Mouse (Mus musculus): ENCODE data around the gene Cox5a. TPM values are rescaled to one million over a fixed set of nuclear protein-coding genes. Genes with fewer than 3 reads are reported as not detected.

The Cox5a gene
- 100 to 1,000 TPM; 465 to 477 TPM for total RNA-seq (2021)
- long read RNA-seq, experiment 1, transcript Cox5a-201 (5 exons, 645 nt), result major isoform, 144 of 148 reads
- long read RNA-seq, experiment 1, partial matches to known transcripts, result 3 of 148 reads
- long read RNA-seq, experiment 1, other reads (novel, unspliced or antisense), result 1 of 148 reads
- long read RNA-seq, experiment 2, transcript Cox5a-201 (5 exons, 645 nt), result major isoform, 394 of 408 reads
- long read RNA-seq, experiment 2, partial matches to known transcripts, result 2 of 408 reads
- long read RNA-seq, experiment 2, other reads (novel, unspliced or antisense), result 11 of 408 reads

- peak; percentile 92 to 94 for DNase-seq (ENCODE audit: low spot score in 2 of 2)
These were observed at the start of gene Cox5a for GRCm38 (mm10) chr9:57521056-57521911. Gene Cox5a, plus strand, starts transcription at chr9:57521274.

GRCm38 (mm10) chr9:57485774-57486173, 35.3 kb upstream of the Cox5a start:
- peak; percentile 83 to 93 for DNase-seq (ENCODE audit: low spot score in 2 of 2)

GRCm38 (mm10) chr9:57487807-57488206, 33.3 kb upstream of the Cox5a start:
- DNase-seq (ENCODE audit: low spot score in 2 of 2), result no peak

- no peak for DNase-seq (ENCODE audit: low spot score in 2 of 2)
These were observed 27.5 kb upstream of the Cox5a start for GRCm38 (mm10) chr9:57493532-57493931.

- no peak for DNase-seq (ENCODE audit: low spot score in 2 of 2)
These were observed 26.1 kb upstream of the Cox5a start for GRCm38 (mm10) chr9:57494970-57495369.

- no peak for DNase-seq (ENCODE audit: low spot score in 2 of 2)
These were observed 23.8 kb upstream of the Cox5a start for GRCm38 (mm10) chr9:57497236-57497635.

- no peak for DNase-seq (ENCODE audit: low spot score in 2 of 2)
These were observed 22.5 kb upstream of the Cox5a start for GRCm38 (mm10) chr9:57498536-57498935.

- no peak for DNase-seq (ENCODE audit: low spot score in 2 of 2)
These were observed 19.6 kb upstream of the Cox5a start for GRCm38 (mm10) chr9:57501452-57501851.

GRCm38 (mm10) chr9:57501861-57502260, 19.2 kb upstream of the Cox5a start:
- DNase-seq (ENCODE audit: low spot score in 2 of 2), result peak in 1 of 2 experiments; percentile 25

- no peak for DNase-seq (ENCODE audit: low spot score in 2 of 2)
These were observed 18.0 kb upstream of the Cox5a start for GRCm38 (mm10) chr9:57502911-57503621.

GRCm38 (mm10) chr9:57503622-57504380, 17.3 kb upstream of the Cox5a start, which contains the start of gene Rpp25:
Gene Rpp25, plus strand, starts transcription at chr9:57504026.
- DNase-seq (ENCODE audit: low spot score in 2 of 2), result peak in 1 of 2 experiments; percentile 19

- DNase-seq (ENCODE audit: low spot score in 2 of 2), result peak in 1 of 2 experiments; percentile 38
These were observed 16.7 kb upstream of the Cox5a start for GRCm38 (mm10) chr9:57504381-57504700.

- no peak for DNase-seq (ENCODE audit: low spot score in 2 of 2)
These were observed 16.2 kb upstream of the Cox5a start for GRCm38 (mm10) chr9:57504891-57505290.

GRCm38 (mm10) chr9:57505700-57506099, 15.4 kb upstream of the Cox5a start:
- peak in 1 of 2 experiments; percentile 13 for DNase-seq (ENCODE audit: low spot score in 2 of 2)

- DNase-seq (ENCODE audit: low spot score in 2 of 2), result no peak
These were observed 10.5 kb upstream of the Cox5a start for GRCm38 (mm10) chr9:57510577-57510976.

- peak; percentile 56 to 58 for DNase-seq (ENCODE audit: low spot score in 2 of 2)
These were observed 4.0 kb upstream of the Cox5a start for GRCm38 (mm10) chr9:57517113-57517512.

- DNase-seq (ENCODE audit: low spot score in 2 of 2), result no peak
These were observed 559 bp upstream of the Cox5a start for GRCm38 (mm10) chr9:57520375-57521055.

GRCm38 (mm10) chr9:57522114-57522860, 1.2 kb downstream of the Cox5a start:
- no peak for DNase-seq (ENCODE audit: low spot score in 2 of 2)

- no peak for DNase-seq (ENCODE audit: low spot score in 2 of 2)
These were observed 1.8 kb downstream of the Cox5a start for GRCm38 (mm10) chr9:57522861-57523246.

GRCm38 (mm10) chr9:57523754-57524153, 2.7 kb downstream of the Cox5a start:
- DNase-seq (ENCODE audit: low spot score in 2 of 2), result no peak

All from layer of hippocampus, postnatal 14 days (tissue).